Mouse (Mus musculus) mature B cell (primary cell): ENCODE measurements around the gene Txndc16.

ENCODE experiments used
- in situ Hi-C: fragments of 300-500 bp; cut with MboI; formaldehyde crosslinking; loops from 2 replicates; pipeline ENCODE4 v1.14.3; 2019

The Txndc16 gene

DNA sequence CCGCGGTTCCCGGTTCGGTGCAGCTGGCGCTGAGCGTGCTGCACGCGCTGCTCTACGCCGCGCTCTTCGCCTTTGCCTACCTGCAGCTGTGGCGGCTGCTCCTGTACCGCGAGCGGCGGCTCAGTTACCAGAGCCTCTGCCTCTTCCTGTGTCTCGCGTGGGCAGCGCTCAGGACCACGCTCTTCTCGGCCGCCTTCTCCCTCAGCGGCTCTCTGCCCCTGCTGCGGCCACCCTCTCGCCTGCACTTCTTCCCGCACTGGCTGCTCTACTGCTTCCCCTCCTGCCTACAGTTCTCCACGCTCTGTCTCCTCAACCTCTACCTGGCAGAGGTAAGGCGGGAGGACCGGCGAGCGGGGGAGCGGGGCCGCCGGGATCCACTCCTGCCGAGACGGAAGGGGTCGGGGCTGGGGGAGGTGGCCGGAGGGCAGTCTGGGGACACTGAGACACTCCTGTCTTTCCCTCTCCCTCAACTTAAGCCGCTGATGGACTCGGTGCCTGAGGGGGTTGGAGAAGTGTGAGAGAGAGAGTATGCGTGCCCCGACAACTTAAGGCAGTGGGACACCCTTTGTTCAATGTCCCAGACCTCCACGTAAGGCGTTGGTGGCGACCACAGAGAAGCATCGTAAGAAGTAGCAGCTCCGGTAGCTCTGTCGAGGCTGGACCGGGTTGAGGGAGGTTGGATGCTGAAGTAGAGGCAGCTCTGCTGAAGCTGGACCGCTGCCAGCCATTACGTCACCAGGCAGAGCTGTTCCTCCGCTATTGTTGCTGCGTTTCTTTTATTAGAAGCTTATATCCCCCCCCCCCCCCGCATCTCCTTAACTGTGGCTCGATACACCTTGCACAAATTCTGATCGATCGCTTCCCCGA is at the start of gene Txndc16:
Gene Txndc16, minus strand, starts transcription at position 239 of the 867 bp plus-strand sequence.
- in situ Hi-C loops: no loop called here

DNA sequence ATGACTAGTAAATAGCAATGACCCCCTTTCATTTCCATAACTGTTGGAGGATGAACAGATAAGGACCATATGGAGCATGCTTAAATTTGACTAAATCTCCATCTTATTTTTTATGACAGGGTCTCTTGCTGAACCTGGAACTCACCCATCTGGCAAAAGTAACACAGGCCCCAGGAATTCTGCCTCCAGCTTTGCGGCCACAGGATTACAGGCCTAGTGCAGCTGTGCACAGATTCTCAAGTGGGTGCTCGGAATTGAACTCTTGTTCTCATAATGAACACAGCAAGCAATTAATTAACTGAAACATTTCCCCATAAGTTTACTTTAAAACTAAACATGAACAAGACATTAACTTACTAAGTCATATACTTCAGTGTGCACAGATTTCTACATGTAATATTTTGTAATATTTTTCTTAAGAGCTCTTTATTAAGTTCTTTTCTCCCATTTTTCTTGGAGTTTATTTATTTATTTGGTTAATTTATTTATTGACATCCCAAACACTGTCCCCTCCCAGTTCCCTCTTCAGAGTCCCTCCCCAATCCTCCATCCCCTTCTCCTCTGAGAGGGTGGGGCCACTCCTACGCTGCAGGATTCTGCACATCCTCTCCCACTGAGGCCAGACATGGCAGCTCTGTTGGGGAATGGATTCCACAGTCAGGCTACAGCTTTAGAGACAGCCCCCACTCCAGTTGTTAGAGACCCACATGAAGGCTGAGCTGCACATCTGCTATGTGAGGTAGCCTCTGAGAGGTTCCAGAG is 43.9 kb upstream of the Txndc16 start:
- in situ Hi-C loops: no loop called here

DNA sequence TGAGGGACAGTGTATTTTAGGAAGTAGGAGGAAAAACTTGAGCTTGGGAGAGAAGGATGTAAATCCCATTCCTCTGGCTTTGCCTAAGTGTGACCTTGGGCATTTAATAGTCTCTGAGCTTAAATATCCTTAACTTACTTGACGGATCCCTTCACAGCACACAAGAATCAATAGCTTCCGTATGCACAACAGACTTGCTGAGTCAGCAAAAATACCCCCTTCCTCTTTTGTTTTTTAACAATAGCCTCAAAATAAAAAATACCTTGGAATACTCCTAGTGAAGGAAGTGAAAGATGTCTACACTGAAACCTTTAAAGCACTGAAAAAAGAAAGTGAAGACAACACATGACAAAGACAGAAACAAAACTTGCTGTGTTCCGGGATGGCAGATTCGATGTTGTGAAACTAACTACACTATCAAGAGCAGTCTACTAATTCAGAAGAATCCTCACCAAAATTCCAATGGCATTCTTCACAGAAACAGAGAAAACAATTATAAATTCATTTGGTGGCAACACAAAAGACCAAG is 31.5 kb upstream of the Txndc16 start:
- in situ Hi-C loops: no loop called here

DNA sequence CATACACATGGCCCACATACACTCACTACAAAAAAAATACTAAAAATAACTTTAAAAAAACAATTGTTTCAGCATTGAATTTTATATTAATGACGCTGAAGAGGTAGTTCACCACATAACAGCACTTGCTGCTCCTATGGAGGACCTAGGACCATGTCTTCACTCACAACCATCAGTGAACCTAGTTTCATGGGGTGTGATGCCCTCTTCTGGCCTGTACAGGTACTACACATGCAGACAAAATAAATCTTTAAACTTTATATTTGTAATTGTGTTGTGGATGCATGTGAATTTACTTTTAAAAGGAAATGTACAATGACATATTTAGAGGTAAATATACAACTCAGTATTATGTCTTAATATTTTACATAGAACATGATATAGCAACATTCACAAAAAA is 21.5 kb upstream of the Txndc16 start:
- in situ Hi-C loops: loop anchor here (25.0 kb wide), 1 partner anchor 254 kb away; the partner anchor contains the start of gene Ptger2

DNA sequence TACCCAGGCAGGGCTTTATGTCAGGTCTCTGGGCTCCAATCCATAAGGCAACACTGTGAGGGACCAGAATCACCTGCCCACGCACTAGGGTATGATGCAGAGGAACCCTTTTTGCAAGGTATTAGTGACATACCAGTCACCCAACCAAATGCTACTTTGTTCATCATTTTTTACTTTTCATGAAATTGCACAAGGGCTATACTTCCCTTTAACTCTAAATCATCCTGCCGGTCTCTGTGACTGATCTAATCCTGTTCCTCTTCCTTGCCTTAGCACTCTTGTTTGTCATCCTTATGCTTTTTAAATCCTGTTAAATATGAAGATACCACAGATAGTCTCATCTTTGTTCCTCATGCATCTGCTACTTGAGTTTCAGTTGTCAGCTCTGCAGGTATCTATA is 18.9 kb upstream of the Txndc16 start:
- in situ Hi-C loops: loop anchor here (25.0 kb wide), 1 partner anchor 252 kb away; the partner anchor contains the start of gene Ptger2

DNA sequence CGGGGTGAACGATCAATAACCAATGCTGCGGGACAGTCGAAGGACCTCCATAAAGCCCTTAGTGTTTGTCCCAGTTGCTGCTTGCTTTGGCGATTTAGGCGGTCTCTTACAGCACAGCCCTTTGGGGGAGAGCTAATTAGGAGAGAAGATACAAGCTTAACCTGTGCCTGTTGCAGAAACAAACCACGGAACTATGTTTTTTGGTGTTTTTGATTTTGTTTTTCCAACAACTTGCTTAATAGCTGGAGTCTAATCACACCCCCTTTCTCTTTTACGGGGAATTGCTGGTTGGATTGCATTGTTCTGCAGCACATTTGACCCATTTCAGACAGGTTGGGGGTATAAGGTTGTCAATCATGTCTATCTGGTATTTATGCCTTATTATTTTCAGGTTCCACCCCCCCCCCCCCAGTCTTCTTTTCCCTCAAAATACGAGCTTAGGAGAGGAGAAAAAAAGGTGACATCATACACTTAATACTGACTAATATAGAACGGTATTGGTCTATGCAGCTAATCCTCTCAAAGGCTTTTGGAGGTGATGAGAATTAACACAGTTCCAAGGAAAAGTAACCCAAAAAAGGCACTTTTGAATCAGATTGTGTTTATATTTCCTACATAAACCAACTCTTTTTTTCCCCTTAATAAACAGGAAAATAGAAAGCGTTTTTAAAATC is 966 bp upstream of the Txndc16 start:
- in situ Hi-C loops: no loop called here

DNA sequence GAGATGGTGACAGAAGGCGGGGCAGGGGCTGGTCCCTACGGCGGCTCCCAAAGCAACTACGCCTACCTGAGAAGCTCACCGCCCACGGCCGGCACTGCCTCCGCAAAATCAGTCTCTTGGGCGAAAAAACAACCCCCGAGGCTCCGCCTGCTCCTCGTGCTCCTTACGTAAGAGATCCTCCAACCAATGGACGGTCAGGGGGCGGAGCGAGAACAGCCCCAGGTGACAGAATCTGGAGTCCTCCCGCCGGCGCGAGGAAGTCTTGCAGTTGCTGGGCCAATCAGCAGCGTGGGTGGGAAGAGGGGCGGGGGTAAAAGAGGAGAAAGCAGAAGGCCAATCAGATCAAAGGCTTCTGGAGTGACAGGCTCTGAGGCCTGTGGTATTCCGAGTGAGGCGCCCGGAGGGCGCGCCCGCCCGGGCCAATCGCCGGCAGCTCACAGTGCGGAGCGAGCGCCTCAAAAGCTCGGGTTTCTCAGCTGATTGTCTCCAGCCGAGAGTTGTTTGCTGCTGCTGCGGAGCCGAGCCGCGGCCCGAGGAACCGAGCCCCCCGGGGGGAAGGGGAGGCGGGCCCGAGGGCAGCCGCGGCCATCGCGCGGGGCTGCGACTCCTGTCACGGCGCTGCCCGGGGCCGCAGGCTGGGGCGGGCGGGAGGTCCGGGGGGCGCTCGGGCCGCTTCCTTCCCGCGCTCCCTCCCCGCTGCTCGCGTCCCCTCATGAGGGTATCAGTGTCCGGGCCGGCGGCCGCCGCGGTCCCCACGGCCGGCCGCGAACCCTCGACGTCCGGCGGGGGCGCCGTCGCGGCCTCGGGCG is 643 bp downstream of the Txndc16 start, which contains the start of gene Gpr137c:
Gene Gpr137c, plus strand, starts transcription at position 437 of the 809 bp plus-strand sequence.
- in situ Hi-C loops: no loop called here

DNA sequence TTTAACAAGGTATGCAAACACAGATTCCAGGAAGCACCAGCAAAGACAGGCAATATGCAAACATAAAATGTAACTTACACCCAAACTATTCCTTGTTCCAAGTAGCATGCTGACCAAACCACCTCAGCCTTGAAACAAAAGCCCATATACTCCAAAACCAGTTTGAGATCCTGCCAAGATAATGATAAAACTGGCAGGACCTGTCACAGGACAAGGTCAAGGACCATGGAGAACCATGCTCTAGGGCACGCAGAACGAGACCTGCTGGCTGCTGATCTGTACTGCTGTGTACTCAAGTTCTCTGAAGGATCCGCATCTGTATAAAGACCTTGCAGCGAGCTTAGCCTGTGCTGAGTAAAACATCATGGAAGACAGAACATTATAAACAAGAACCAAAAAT is 2.4 kb downstream of the Txndc16 start:
- in situ Hi-C loops: no loop called here

DNA sequence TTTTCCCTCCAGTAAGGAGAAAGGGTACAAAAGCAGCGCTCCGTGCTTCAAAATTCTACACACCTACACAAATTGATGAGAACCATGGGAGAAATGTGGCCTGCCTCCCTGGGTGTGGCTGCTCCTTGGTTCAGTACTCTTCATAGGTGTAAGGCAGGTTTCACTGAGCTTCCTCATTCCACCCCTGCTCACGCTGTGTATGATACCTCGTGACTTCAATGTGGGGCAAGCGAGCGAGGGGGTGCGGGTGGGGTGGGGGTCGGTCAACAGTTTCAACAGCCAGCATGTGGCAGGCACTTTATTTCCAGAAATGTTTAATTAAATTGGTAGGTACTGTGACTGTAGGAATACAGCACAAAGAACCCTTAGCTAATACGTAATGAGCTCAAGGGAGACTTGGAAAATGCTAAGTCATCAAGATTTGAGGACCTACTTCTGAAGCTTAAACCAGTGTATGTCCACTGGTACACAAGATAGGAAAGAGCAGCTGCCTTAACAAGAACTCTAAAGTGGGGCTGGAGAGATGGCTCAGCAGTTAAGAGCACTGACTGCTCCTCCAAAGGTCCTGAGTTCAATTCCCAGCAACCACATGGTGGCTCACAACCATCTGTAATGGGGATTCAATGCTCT is 3.3 kb downstream of the Txndc16 start:
- in situ Hi-C loops: no loop called here

DNA sequence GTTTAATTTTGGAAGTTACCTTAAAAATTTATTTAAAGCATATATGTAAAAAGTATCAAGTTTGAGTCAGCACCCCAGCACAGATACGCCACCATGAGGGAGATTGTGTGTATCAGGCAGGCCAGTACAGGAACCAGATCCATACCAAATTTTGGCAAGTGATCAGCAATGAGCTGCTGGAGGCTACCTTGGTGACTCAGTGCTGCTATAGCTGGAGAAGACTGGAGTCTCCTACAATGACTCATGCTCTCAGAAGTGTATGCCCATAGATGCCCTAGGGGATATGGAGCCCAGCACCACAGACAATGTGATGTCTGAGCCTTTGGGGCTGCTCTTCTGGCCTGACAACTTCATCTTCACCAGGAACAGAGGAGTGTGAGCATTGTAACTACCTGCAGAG is 8.7 kb downstream of the Txndc16 start:
- in situ Hi-C loops: no loop called here

DNA sequence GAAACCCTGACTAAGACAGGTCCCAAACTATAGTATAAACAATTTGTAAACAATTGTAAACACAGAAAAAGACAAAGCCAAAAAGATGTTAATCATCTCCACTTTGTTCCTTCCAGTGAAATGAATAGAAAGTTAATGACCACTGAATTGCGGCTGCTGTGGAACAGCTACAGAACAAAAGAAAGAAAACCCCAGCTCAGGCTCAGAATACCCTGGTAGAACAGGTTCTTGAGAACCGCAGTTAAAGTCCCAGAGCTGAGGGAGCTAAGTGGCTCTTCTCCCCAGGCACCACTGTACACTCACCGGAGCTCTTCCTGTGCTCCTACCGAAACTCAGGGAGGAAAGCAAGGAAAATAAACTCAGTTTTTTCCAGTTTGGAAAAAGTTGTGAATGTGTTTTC is 9.4 kb downstream of the Txndc16 start:
- in situ Hi-C loops: no loop called here

DNA sequence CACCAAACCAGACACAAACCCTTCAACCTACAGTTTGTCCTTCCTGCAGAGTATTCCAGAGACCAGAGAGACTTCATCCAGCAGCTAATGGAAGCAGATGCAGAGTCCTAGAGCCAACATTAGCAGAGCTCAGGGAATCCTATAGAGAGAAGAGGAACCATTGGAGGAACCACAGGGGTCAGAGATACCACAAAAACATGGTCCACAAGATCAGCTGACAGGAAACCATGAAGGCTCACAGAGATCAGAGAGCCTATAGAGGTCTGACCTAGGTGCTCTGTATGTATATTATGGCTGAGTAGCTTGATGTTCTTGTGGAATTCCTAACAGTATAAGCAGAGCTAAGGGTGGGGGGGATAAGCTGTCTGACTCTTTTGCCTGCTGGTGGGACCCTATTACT is 19.5 kb downstream of the Txndc16 start:
- in situ Hi-C loops: no loop called here

DNA sequence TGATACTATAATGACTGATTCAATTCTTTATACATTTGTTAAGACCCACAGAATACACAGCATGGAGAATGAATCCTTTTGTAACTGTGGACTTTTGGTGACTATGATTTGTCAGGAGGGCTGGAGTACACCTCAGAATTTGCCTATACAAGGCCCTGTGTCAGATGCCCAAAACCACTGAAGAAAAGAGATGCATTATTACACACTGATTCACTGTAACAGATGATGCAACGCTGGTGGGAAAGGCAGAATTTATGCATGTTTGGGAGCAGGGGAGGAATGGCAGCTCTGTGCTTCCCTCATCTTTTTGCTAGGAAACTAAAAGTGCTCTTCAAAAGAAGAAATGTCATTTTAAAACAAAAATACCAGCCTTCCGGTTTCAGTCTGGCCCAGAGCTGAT is 29.1 kb downstream of the Txndc16 start:
- in situ Hi-C loops: no loop called here

DNA sequence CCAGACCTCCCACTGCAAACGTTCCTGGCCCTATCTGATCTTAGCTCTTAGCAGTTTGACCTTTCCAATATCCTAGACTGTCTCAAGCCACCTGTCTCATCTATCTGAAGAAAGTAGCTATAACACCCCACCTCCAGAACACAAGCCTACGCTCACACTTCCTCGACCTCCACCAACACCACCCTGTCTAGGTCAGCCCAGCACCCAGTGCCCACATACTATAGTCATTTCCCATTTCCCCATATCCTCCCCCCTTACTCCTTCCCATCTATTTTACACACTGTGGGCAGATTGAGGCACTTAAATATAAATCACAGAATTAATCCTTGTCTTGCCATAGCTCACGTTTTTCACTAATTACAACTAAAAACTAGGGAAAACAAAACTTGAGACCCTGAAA is 38.5 kb downstream of the Txndc16 start:
- in situ Hi-C loops: no loop called here

DNA sequence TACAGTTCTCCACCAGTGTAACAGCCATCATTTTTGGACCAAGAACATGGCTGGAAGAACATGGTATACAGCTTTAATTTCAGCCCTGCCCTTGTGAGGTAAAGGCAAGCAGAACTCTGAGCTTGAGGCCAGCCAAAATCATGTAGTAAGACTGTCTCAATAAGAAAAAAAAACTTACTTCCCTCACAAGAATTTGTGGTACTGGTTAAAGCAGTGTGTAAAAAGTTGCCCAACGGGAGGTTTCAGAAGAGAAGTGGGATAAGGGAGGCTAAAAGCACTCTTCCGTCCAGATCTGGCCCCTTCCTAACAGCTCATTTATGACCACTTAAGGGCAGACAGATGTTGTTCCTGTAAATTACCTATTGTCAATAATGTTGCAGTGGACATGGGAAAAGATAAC is 40.5 kb downstream of the Txndc16 start:
- in situ Hi-C loops: no loop called here

DNA sequence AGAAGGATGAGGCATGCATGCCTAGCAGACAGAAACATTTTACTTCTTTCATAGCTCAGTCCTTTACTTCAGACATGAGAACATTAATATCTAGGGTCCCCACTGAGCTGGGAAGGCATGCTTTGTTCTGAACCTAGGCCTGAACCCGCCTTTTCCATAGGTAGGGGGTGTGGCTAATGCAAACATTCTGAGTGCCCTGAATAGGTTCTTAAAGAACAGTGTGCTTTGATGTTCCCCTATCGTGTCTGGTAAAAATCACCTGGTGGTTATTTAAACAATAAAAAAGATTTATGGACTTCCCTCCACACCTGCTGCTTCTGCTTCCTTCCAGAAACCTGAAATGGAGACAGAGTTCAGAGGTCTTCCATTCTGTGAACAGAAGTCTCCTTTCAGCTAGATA is 40.9 kb downstream of the Txndc16 start:
- in situ Hi-C loops: no loop called here

DNA sequence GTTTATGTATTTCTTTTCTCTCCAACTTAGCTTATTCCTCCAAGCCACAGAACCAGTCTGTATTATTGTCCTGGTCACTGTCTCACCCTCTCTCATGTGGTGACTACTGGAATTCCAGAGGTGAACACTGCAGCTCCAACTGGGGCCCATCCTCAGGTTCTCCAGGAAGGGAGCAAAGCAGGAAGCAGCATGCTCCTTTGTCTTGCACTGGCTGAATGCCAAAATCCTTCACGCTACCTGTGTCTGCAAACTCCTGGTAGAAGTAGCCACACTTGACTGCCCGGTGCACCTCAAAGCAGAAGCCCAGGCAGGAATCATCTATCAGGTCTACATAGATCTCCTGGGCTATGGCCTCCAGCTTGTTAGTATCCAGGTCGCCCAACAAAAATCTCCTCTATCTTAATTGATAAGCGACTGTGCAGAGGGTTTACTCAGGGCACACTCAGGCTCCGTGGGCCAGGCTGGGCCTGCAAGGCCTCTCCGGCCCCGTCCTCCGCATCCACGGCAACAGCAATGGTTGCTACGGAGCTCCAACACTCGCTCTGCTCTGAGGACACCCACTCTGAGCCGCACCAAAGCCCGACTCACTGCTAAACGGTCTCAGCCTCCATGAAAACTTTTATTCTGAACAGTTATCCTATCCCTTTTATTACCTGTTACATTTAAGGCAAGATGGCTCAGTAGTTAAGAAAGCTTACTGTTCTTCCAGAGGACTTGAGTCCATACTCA is 45.0 kb downstream of the Txndc16 start:
- in situ Hi-C loops: no loop called here

DNA sequence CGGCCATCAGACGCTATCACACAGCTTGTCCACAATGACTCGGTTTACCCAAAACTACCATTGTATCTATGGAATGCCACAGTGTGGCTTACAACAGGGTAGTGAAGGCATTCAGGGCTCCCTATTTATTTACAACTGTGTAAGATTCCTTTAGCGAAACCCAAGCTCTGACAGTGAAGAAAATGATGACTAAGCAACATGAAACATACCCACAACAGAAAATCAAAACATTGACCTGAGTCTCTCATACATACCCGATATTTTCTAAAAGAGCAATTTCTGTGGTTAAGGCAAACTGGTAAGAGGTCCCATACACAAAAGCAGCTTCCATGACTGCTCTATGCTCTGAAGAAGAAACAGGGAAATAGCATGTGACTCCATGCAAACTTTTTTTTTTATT is 47.9 kb downstream of the Txndc16 start:
- in situ Hi-C loops: no loop called here

DNA sequence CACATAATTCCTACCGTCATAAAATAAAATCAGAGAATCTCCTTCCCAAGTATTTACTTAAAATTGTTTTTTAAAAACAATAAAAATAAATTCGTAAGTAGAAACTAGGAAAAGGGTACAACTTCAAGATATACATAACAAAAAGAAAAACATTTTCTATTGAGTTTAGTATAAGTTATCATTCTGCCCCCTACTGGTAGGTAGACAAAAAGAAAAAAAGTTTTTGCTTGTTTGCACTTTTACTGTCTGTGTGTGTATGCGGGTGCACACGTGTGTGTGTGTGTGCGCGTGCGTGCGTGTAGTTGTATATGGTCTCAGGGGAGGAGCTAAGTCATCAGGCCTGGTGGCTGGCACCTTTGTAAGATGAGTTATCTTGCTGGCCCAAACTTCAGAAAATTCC is 52.8 kb downstream of the Txndc16 start:
- in situ Hi-C loops: no loop called here

DNA sequence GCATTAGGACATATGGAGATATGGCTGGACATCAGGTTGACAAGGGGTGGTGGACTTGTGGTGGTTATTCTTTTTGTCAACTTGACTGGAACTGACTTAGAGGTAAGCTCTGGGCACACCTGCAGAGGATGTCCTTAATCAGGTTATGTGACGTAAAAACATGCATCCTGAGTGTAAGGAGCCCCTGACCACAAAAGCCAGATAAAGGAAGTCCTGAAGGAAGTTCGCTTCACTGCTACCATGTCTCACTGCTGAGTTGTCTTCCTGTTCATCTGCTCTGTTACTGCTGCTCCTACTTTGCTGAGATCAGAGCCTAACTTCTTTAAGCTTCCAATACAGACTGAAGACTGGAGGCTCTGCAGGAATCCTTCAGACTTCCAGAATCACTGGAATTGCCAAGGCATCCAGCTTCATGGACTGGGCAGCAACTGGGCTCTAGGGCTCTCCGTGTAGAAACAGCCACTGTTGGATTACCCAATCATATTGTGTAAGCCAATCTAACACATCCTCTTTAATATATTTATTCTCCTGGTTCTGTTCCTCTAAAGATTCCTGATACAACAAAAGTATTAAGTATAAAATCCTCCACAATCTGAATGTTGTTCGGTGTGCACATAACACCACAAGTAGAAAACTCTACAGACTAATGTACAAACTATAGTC is 64.5 kb downstream of the Txndc16 start:
- in situ Hi-C loops: no loop called here
